Mouse (Mus musculus): ENCODE data around the gene Nat8.
A peak's percentile ranks its signal among the peaks of the same experiment; 100 is the strongest.
"Not testable (repeated sequence)": the region's sequence is repeated elsewhere in the genome, so short reads cannot be mapped to it uniquely, and the experiment has no call there.

Nat8 gene

GRCm38 (mm10) chr6:85831796-85832321, at the start of gene Nat8:
Nat8 (minus strand) TSS chr6:85832082.
- DNase-seq: no peak

GRCm38 (mm10) chr6:85869006-85869405, 37.1 kb upstream of the Nat8 start, which contains the start of gene Nat8f2:
Nat8f2 (minus strand) TSS chr6:85869158.
- not testable (repeated sequence) for DNase-seq

- no peak for DNase-seq
These were observed 36.1 kb upstream of the Nat8 start for GRCm38 (mm10) chr6:85867726-85868690.

GRCm38 (mm10) chr6:85866995-85867394, 35.1 kb upstream of the Nat8 start:
- DNase-seq: not testable (repeated sequence)

GRCm38 (mm10) chr6:85866166-85866565, 34.3 kb upstream of the Nat8 start:
- DNase-seq: not testable (repeated sequence)

GRCm38 (mm10) chr6:85864900-85865639, 33.2 kb upstream of the Nat8 start:
- not testable (repeated sequence) for DNase-seq

GRCm38 (mm10) chr6:85863840-85864239, 32.0 kb upstream of the Nat8 start:
- no peak for DNase-seq

GRCm38 (mm10) chr6:85863136-85863535, 31.3 kb upstream of the Nat8 start:
- no peak for DNase-seq

GRCm38 (mm10) chr6:85862565-85862964, 30.7 kb upstream of the Nat8 start:
- DNase-seq: no peak

- DNase-seq: no peak
These were observed 29.4 kb upstream of the Nat8 start for GRCm38 (mm10) chr6:85861247-85861646.

- DNase-seq: peak; percentile 29
These were observed 24.4 kb upstream of the Nat8 start for GRCm38 (mm10) chr6:85856194-85856678.

GRCm38 (mm10) chr6:85853481-85853880, 21.6 kb upstream of the Nat8 start:
- no peak for DNase-seq

- DNase-seq: no peak
These were observed 19.3 kb upstream of the Nat8 start for GRCm38 (mm10) chr6:85851062-85851773.

- no peak for DNase-seq
These were observed 17.4 kb upstream of the Nat8 start for GRCm38 (mm10) chr6:85849240-85849639.

- DNase-seq: no peak
These were observed 16.3 kb upstream of the Nat8 start for GRCm38 (mm10) chr6:85848140-85848539.

GRCm38 (mm10) chr6:85846921-85847320, 15.0 kb upstream of the Nat8 start:
- DNase-seq: no peak

GRCm38 (mm10) chr6:85843677-85844458, 12.0 kb upstream of the Nat8 start:
- DNase-seq: not testable (repeated sequence)

GRCm38 (mm10) chr6:85839982-85840381, 8.1 kb upstream of the Nat8 start:
- DNase-seq: no peak

GRCm38 (mm10) chr6:85838674-85839073, 6.8 kb upstream of the Nat8 start:
- no peak for DNase-seq

GRCm38 (mm10) chr6:85837307-85837706, 5.4 kb upstream of the Nat8 start:
- peak; percentile 22 for DNase-seq

GRCm38 (mm10) chr6:85836827-85837226, 4.9 kb upstream of the Nat8 start:
- peak; percentile 58 for DNase-seq

- DNase-seq: not testable (repeated sequence)
These were observed 4.2 kb upstream of the Nat8 start for GRCm38 (mm10) chr6:85836098-85836497.

Measured in right cerebral cortex, postnatal 14 days (tissue).